Mouse (Mus musculus) spleen, adult 18-20 months (tissue): Measurements from ENCODE around the gene Capns2.
"Not testable (repeated sequence)": the region's sequence is repeated elsewhere in the genome, so short reads cannot be mapped to it uniquely, and the experiment has no call there.

Experiments used
- DNase-seq, 2 experiments: peaks; one replicate each; pipeline ENCODE4 v3.0.0; 2022; ENCODE audit warnings: mixed read lengths in 2 of 2

Gene Capns2

DNA sequence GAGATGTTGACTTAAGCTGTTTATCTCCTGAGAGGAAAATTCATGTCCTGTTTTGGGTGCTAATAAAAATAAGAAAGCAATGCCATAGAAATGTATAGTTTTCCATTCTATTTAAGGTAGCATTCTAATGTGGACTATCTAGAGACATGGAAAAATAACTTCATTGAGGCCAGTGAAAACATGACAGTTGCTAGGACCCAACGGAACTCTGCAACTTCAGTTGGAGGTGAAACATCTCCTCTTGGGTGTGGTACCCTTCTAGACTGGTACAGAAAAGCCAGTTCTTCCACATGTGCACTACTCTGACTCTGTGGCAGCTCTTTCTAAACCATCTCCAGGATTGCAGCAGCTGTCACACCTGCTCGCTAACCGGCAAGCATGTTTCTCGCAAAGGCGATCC, at the start of gene Capns2:
Capns2 (plus strand) TSS at position 301 of the 400 bp plus-strand sequence.
- no peak for DNase-seq

DNA sequence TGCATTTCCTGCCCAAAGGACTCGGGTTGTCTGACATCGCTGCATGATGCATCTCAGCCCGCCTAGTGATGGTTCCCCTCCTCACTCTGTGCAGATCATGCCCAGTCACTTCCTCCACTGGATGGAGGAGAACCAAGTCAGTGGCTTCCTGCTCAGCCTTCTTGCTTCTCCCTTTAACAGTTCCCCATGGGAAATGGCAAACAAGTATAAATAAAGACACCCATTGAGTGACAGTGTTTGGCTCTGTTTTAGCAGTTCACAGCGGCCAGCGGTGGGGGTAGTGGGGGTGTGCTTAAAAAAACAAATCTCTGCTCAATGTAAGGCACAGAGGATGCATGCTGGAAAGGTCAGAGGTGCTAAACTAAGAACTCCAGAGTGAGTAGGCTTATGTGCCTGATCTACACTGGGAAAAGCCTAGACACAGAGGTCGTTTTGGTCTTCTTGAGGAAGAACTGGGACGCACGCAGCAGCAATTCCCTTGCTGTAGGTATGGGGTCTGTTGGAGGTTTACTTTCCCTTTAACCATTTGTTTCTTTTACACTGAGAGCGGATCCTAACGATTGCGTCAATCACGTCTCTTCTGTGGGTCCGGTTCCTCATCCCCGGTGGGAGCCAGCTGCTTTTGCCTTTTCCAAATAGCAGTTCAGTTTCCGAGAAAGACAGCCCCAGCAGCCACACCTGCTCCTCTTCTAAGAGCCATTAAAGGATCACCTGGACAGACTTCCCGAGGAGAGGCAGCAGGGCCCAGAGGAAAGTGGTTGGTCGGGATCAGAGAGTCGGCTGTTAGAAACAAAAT, 47.8 kb upstream of the Capns2 start:
- DNase-seq: no peak

DNA sequence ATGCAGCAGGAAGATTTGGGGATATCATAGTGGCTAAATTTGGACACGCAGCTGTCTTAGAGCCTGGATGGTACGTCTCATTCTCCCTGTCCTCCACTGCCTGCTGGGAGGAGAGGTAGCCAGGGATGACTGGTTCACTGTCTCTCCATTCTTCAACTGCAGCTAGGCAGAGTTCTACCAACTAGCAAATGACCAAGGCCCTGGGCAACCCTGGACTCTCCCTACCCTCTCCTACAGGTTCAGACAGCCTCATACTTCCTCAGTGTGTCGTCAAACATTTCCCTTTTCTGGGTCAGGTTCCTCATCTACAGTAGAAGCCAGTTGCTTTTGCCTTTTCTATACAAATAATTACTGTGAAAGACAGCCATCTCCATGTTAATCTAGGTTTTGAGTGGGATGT, 46.5 kb upstream of the Capns2 start:
- no peak for DNase-seq

DNA sequence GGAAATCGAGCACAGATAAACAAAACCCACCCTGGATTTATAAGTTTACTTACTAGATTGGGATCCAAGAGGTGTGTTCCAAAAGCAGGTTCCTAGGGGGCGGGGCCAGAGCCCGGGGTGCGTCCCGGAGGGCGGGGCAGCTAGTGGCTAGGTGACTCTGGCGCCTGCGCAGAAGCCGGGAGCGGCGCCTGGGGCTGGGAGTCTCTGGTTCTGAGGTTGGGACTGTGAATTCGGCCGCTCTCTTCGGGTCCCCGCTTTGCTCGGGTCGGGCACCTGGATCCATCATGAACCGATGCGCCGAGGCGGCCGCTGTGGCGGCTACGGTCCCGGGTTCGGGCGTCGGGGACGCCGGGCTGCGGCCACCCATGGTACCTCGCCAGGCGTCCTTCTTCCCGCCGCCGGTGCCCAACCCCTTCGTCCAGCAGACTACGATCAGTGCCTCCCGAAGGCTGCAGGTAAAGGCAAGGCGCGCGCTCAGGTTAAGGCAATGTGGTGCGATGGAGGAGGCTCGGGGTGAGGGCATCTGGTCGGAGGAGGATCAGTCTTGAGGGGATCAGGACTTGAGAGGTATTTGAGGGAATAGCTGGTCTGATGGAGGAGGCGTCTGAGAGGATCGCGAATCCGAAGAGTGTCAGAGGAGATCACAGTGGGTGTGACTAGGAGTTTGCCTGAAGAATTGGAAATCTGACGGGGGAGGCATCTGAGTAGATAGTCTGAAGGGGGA, 45.9 kb upstream of the Capns2 start, which contains the start of gene Lpcat2:
Lpcat2 (plus strand) TSS at position 169 of the 724 bp plus-strand sequence.
- peak; percentile 54 to 68 for DNase-seq

DNA sequence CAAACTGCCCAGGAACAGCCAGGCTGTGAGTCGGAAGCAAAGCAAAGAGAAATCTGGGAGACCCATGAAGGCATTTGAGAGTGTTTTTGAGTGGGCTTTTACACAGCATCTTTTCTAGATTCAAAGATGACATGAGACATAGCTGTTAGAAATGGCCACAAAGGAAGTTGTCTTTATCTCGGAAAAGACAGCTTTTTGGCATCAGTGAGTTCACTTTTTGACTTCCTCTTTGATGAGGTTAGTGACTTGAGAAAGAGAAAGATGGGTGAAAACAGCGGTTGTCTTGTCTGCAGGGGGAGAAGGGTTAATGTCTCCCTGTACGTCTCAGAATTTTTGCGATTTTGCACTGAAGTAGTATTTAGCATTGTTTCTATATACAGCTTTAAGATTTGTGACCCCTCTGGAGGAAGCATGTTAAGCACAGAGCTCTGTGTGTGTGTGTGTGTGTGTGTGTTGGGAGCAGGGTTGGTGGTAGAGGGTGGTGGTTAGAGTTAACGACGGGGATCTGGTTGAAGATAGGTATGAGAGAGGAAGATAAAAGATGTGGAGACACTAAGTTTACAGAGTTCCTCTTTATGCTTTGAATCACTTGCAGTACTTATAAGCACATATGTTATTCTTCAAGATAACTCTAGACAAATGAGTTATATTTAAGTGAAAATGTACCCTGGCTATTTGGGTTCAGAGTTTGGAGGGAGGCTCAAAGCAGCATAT, 44.8 kb upstream of the Capns2 start:
- DNase-seq: no peak

DNA sequence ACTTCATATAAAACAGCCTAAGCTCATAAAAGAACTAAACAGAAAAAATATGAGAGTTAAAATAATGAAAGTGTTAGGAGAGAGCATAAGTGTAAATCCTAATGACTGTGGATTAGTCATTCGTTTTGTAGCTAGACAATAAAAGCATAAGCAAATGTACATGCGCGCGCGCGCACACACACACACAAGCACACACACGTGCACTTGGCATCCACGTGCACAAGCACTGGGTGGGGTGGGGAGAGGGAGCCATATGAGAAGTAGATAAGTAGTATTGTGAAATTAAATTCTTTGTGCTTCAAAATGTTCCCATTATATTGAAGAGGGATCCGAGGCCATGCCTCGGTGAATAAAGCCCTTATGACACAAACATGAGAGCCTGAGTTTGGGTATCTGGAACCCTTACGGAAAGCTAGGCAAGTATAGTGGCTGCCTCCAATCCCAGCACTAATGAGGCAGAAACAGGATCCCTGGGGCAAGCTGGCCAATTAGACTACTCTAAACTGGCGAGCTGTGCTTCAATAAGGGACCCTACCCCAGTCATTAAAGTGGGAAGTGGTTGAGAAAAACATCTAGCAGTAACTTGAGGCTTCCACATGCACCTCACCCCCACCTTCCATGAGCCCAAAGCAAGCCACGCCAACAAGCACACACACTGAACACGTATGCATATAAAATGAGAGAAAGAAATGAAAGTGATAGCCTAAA, 42.6 kb upstream of the Capns2 start:
- no peak for DNase-seq

DNA sequence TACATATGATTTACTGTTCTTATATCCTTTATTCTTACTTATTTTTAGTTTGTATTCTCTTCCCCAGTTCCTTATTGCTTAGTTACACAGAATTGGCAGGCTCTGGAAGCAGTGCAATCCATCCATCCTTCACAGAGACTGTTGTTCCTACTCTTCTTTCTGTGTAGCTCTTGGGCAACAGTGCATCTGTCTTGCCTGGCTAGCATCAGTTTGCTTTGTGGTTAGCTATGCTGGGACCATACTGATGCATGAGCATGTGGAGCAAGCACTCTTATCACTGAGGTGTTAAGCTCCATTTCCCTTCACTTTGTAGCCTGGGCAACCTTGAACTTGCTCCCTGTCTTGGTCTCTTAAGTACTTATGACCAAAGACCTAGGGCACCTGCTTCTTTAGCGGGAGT, 39.2 kb upstream of the Capns2 start:
- DNase-seq: no peak

DNA sequence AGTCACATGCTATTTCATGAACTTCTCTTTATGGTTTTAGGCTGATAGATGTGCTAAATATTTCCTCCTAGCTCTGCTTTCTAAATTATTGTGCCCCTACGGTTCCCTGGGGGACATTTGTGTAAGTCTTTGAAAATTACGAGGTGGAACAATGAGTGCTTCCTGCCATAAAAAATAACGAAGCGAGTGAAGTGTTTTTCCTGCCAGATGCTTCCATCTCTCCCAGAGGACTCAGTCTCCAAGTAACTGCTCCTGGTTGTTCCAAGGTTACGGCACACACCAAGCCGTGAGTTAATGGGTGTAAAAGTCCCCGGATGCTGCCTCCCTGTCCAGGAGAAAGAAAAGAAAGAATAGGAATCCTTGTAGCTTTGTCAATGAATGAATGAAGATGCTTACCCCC, 30.9 kb upstream of the Capns2 start:
- no peak for DNase-seq

DNA sequence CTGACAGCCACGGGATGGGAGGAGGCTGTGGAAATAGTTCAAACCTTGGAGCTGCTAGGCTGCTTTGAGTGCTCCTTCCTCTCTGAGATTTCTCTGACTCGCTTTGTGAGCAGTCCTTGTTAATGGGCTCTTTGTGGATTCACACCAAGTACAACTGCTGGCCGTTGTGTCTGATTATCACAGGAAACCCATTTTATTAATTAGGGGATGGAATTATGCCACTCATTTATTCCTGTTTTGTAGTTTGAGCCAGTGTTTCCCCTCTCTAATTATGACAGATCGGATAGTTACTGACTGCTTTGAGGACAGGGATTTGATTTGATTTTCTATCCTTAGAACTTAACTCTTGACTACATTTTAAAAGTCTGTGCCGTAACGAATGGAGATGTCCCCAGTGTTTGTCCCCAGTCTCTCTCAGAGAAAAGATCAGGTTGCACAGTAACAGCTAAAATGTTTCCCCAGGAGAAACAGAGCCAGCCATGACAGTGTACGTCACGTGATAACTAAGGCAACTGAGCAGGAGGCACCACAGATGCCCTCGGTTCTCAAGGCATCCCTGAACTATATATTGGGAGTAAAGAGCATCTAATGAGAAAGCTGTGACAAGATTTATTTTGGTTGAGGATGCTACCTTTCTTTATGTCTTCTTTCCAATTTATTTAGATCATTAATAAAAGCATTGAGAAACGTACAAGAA, 29.0 kb upstream of the Capns2 start:
- DNase-seq: no peak

DNA sequence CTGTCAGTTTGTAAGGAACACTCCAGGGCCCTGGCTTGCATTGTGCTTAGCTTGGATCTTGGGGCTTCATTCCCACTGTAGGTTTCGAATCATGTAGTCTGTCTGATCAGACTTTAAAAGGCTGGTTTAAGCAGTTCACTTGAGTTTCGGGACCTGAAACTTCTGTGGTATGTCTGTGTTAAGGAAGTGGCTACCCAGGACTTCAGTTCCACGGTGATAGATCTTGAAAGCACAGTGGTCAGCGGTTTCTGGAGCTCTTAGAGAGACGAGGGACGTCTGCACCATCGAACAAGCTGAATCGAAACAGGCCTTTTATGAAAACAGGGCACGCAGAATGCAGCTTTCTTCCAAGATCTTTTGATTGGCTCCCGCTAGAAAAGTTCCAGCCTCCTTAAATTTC, 25.4 kb upstream of the Capns2 start:
- DNase-seq: no peak

DNA sequence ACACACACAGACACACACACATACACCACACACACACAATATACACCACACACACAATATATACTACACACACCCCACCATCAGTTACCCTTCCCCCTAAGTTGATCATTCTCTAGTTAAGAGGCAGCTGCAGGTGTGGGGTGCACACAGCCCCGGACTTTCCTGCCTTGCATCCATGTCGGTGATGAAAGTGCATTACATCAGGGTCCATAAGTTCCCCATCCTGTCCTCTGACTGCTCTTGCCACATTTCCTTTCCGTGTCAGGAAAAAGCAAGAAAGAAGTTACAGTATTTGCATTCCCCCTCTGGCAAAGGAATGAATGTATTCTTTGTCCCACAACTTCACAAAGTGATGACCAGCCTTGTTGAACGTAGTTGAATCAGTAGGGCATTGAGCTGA, 20.0 kb upstream of the Capns2 start:
- DNase-seq: no peak

DNA sequence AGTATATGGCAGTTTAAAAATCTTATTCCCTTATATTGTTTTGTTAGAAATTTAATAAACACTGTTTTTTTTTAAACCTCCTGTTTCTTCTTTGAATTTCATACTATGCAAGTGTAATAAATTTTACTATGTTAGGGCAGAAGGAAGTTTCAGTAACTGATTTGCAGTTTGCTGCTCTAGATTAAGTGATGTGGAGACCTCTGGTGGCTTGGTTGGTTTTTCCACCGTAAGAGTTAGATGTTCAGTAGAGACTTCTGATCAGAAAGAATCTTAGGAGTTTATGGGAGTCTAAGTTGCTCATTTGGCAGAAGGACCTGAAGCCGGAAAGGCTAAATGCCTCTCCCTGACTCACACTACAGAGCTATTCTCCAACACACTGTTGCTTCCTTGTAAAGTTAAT, 17.4 kb upstream of the Capns2 start:
- no peak for DNase-seq

DNA sequence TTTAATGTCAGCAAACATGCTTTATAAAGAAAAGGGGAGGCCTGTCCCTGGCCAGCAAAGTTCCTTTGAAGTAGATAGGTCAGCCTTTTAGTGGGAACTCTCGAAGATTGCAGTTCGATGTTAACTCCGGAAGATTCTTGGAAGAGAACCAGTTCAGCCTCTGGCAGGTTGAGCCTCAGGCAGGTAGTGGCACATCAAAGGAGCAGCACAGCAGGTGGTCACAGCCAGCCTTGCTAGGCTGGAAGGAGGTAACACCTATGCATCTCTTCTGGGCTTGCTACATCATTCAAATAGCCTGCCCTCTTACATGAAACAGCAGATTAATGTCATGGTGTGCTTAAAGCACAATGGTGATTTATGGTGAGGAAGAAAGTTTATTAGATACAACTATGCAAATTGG, 9.0 kb upstream of the Capns2 start:
- DNase-seq: not testable (repeated sequence)

DNA sequence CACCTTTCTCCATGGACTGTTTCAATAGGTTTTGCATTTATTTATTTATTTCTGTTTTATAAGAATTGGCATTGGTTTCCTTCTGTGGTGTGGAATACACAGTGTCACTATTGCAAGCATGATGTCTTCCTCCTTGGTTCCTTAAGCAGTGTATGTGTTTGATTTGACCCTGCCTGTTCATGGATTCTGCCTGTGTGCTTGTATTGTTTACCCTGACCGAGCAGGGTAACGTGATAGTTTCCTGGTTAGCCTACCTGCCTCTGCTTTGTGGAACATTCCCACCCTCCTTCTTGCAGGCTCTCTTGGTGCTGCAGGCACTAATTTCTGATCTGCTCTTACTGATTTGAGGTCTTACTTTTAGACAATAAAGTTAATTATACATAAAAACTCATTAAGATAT, 7.3 kb upstream of the Capns2 start:
- DNase-seq: no peak

DNA sequence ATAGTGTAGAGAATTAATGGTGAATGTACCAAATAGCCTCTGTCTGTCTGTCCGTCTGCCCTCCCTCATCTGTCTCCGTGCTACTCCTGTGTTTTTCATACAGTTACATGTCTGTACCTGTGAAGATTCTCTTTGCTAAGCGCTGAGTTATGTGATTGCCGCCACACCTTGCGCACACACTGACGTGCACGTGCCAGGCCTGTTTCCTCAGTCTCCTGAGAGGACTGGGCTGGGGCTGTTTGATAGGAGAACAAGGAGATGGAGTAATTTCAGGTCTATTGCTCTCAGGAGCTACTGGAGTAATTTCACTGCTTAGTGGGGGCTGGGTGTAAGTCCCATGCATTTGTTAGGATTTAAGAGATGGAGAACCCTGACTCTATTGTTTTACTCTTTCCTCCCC, 6.2 kb upstream of the Capns2 start:
- DNase-seq: no peak

DNA sequence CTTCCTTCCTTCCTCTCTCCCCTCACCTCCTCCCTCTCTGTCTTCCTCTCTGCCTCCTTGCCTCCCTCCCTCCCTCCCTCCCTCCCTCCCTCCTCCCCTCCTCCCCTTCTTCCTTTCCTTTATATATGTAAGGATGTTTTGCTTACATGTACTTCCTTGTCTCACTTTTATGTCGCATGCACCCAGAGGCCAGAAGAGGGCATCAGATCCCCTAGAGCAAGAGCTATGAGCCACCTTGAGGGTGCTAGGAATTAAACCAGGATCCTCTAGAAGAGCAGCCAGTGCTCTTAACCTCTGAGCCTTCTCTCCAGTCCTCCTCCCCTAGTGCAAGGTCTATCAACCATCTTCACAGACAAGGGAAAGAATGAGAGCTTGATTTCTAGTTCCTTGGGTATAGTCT, 5.2 kb upstream of the Capns2 start:
- no peak for DNase-seq

DNA sequence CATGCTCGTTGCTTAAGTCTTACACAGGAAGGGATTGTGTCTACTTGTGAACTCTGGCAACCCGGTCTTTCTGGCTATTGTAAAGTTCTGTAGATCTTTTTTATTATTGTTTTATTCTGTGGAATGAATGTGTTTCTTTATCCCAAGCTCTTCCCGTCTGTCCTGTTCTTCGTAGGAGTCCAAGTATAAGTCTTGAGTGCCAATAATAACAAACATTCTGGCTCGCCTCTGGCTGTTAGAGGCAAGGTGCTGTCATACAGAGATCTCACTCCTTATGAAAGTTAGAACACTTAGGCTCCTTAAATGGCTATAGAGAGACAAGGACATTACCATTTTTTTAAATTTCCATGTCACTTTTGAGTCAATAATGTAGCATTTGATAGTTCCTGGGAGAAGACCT, 4.6 kb upstream of the Capns2 start:
- DNase-seq: no peak

DNA sequence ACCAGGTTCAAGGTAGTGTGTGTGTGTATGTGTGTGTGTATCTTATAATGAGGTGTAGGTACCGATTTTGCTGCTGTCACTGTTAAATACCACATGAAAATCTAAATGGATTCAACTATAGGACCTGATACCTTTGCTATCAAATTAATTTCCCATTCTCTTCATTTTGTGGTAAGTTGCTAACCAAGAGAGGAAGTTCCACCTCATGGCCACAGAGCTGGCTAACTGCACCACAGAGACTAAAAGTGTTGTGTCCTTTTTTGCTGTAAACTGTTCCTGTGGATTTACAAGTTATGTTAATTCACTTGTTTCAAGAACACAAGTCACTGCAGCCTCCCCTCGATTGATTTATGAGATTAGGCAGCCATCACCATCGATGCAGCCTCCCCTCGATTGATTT, 3.4 kb upstream of the Capns2 start:
- no peak for DNase-seq

DNA sequence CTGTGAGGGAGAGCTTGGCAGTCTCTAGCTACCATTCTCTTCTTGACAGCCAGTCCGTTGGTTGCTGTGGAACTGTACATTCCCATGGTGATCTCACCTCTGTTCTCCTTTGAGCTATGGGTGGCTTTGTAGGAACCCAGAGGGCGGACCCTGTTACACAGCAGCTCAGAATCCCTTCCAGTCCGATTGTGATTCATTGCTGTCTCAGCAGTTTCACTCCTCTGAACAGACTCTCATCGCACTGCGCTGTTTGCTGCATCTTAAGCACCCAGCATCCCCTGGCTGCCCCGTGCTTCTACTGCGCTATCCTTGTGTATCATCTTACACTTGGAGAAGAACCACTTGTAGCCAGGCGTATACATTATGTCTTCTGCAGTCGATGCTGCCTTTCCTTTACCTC, 1.6 kb upstream of the Capns2 start:
- no peak for DNase-seq

DNA sequence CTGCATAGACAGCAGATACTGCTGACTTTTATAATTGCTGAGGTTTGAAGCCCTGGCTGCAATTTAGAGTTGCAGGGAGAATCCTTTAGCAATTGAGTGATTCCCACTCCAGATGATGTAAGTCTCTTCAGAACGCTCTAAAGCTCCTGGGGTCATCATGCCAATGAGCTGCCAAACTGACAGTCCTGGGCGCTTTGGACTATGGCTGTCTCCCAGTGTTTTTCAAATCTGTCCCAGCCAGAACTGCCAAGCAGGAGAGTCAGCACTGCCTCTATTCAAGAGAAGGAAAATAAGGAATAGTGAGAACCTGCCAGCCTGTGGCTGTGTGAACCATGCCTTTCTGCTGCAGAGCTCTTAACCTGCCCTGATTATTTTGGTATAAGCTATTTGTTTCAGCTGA, 1.8 kb downstream of the Capns2 start:
- DNase-seq: no peak

DNA sequence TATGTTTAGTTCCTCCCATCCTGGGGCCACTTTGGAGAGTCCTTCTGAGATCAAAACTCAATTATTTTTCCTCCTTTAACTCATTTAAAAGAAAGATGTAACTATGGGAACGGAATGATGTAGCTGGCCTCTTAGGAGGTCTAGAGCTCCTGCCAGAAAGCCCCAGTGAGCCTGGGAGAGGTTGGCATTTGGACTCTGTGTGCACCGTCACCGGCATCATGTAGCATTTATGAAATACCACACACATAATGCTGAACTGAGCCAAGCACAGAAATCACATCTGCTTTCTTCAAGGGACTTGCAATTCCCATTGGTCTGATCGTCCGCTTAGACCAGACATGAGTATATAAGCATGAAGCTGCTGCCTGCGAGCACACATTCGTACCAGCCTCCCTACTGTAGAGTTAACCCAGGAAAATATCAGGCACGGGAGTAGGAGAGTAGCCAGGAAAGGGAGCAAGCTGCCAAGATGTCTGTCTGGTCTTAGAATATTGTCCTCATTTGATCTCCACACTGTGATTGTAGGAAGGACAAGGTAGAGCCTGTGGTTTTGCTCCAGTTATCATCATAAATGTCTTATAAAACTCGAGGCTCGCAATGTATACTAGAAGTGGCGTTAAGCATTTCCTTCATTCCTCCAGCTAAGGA, 2.4 kb downstream of the Capns2 start:
- DNase-seq: no peak

DNA sequence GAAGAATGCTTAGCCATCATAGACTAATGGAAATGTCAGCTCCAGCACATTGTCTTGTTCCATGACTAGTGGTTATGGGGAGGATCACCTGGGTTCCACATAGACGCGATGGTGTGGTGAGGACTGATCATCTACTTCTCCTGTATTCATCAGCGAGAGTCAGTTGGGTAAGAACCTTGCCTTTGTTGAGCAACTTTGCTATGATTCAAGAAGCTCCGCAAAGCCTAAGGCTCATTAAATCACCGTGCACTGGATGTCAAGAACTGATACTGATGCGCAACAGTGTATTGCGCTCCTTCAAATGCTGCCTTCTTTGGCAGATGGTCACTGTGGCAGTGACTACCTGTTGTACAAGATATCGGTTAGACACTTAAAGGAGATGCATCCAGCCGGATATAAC, 5.3 kb downstream of the Capns2 start:
- no peak for DNase-seq
